Mouse (Mus musculus) kidney, postnatal 0 days (tissue): ENCODE measurements around the gene Gjb4. TPM values are rescaled to one million over a fixed set of nuclear protein-coding genes. Genes with fewer than 3 reads are reported as not detected.

Source experiments
- ATAC-seq: fragments of 200-750 bp; cut with Nextera tagmentation; replicated peaks from 2 replicates; pipeline ENCODE4 v1.8.0; 2017; ENCODE audit warnings: low read depth, moderate number of reproducible peaks, moderate TSS enrichment, moderate library complexity; ENCODE audit not compliant: low FRiP score
- DNase-seq: peaks from one replicate; pipeline ENCODE4 v3.0.0-alpha.2; 2016; ENCODE audit warnings: low spot score
- H3K27ac ChIP-seq: fragments of 300-500 bp; sonication (generic); 2 replicates; pipeline ENCODE4 v1.5.1; 2014; ENCODE audit warnings: mild to moderate bottlenecking
- H3K27me3 ChIP-seq: fragments of 300-500 bp; sonication (generic); 2 replicates; pipeline ENCODE4 v1.6.1; 2014; ENCODE audit warnings: low read length, mixed read lengths; ENCODE audit not compliant: insufficient read depth
- H3K36me3 ChIP-seq: fragments of 300-500 bp; sonication (generic); 2 replicates; pipeline ENCODE4 v1.6.1; 2014; ENCODE audit warnings: low read length, mixed read lengths; ENCODE audit not compliant: insufficient read depth
- H3K4me1 ChIP-seq: fragments of 300-500 bp; sonication (generic); replicated peaks from 2 replicates; pipeline ENCODE4 v1.6.1; 2014; ENCODE audit warnings: antibody characterized with exemption, low read length, mixed read lengths; ENCODE audit not compliant: insufficient read depth
- H3K4me2 ChIP-seq: fragments of 300-500 bp; sonication (generic); 2 replicates; pipeline ENCODE4 v1.6.1; 2014; ENCODE audit warnings: mild to moderate bottlenecking, low read length, moderate library complexity, mixed read lengths
- H3K4me3 ChIP-seq: fragments of 300-500 bp; sonication (generic); replicated peaks from 2 replicates; pipeline ENCODE4 v1.5.1; 2014; ENCODE audit warnings: low read depth, low read length
- H3K9ac ChIP-seq: fragments of 300-500 bp; sonication (generic); 2 replicates; pipeline ENCODE4 v1.6.1; 2014; ENCODE audit warnings: low read depth, low read length
- H3K9me3 ChIP-seq: fragments of 300-500 bp; sonication (generic); replicated peaks from 2 replicates; pipeline ENCODE4 v1.6.1; 2016; ENCODE audit warnings: low read length, inconsistent platforms, mixed read lengths
- CTCF ChIP-seq: IDR thresholded peaks from 2 replicates; pipeline ENCODE4 v1.5.1; 2016; ENCODE audit warnings: antibody characterized with exemption, low read depth, mild to moderate bottlenecking, moderate library complexity
- WGBS: fragments of 180-500 bp; shearing (Covaris S2); extraction: QIAGEN DNeasy Blood & Tissue Kit; methylation state at CpG from one replicate; pipeline ENCODE4 v1.1.7; 2014; 5-methylcytosine and 5-hydroxymethylcytosine counted together
- polyA plus RNA-seq: library from polyadenylated mRNA; unstranded; fragments of >200 nt; fragmentation: Nextera tagmentation; extraction: Ambion mirVana; gene quantifications from 2 replicates; pipeline ENCODE4 v1.2.1, GENCODE M21; 2015

Gene Gjb4
- polyA plus RNA-seq, 1 experiment from 2014 or later, result 1.2 TPM

GRCm38 (mm10) chr4:127327749-127328148, 26.1 kb downstream of the Gjb4 start:
- Histone ChIP-seq H3K27me3 (peaks cover 24% of the 10 kb centered on the region), H3K4me3 (no peak overlapping the region), H3K9ac (no peak overlapping the region), H3K36me3 (no peaks in the 10 kb centered on the region), H3K27ac (no peak overlapping the region), H3K4me2 (no peak overlapping the region), H3K4me1 (no peaks in the 10 kb centered on the region; the same call in 1 of the 2 replicates), H3K9me3 (no peaks in the 10 kb centered on the region)
- no peak for ATAC-seq
- WGBS, result 67% methylated on average over 6 of the region's 6 CpGs
- no peak for TF ChIP-seq CTCF
- DNase-seq, result no peak

GRCm38 (mm10) chr4:127327258-127327657, 26.6 kb downstream of the Gjb4 start:
- no peaks in the 10 kb centered on the region for H3K9me3 ChIP-seq
- ATAC-seq (no peak), DNase-seq (no peak)
- H3K9ac ChIP-seq, result no peak overlapping the region
- no peak overlapping the region for H3K4me3 ChIP-seq
- H3K36me3 ChIP-seq, result no peaks in the 10 kb centered on the region
- no peak for TF ChIP-seq CTCF
- H3K4me1 ChIP-seq, result no peaks in the 10 kb centered on the region; the same call in 1 of the 2 replicates
- no peak overlapping the region for H3K27ac ChIP-seq
- WGBS, result 52% methylated on average over 7 of the region's 7 CpGs
- peaks cover 24% of the 10 kb centered on the region for H3K27me3 ChIP-seq
- H3K4me2 ChIP-seq, result no peak overlapping the region

GRCm38 (mm10) chr4:127325276-127325675, 28.6 kb downstream of the Gjb4 start:
- DNase-seq, result no peak
- WGBS, result 81% methylated on average over 5 of the region's 5 CpGs

GRCm38 (mm10) chr4:127324759-127325158, 29.1 kb downstream of the Gjb4 start:
- H3K4me3 ChIP-seq, result no peak overlapping the region
- no peak overlapping the region for H3K4me2 ChIP-seq
- 8% methylated on average over 6 of the region's 6 CpGs for WGBS
- H3K27me3 ChIP-seq, result peaks cover 3% of the 10 kb centered on the region; the same call in 1 of the 2 replicates
- ATAC-seq (peak; percentile 40; the same call in 1 of the 2 replicates), DNase-seq (peak; percentile 89)
- H3K9me3 ChIP-seq, result no peaks in the 10 kb centered on the region
- no peaks in the 10 kb centered on the region for H3K4me1 ChIP-seq
- H3K36me3 ChIP-seq, result no peaks in the 10 kb centered on the region
- no peak overlapping the region for H3K27ac ChIP-seq
- TF ChIP-seq CTCF, result peak; percentile 93
- no peak overlapping the region for H3K9ac ChIP-seq

More at GRCm38 (mm10) chr4:127325276-127325675, 28.6 kb downstream of the Gjb4 start:
- Histone ChIP-seq H3K9ac (no peak overlapping the region), H3K9me3 (no peaks in the 10 kb centered on the region), H3K4me2 (no peak overlapping the region), H3K4me3 (no peak overlapping the region), H3K27me3 (peaks cover 8% of the 10 kb centered on the region), H3K4me1 (no peaks in the 10 kb centered on the region; the same call in 1 of the 2 replicates), H3K36me3 (no peaks in the 10 kb centered on the region), H3K27ac (no peak overlapping the region)
- no peak for TF ChIP-seq CTCF
- no peak for ATAC-seq

- TF ChIP-seq CTCF, result no peak
- no peaks in the 10 kb centered on the region for H3K4me1 ChIP-seq
- no peaks in the 10 kb centered on the region for H3K36me3 ChIP-seq
- H3K4me2 ChIP-seq, result no peak overlapping the region
- H3K4me3 ChIP-seq, result no peak overlapping the region
- H3K27ac ChIP-seq, result no peak overlapping the region
- H3K9me3 ChIP-seq, result no peaks in the 10 kb centered on the region
- H3K27me3 ChIP-seq, result peaks cover 3% of the 10 kb centered on the region; the same call in 1 of the 2 replicates
- DNase-seq, result no peak
- ATAC-seq, result no peak
- no peak overlapping the region for H3K9ac ChIP-seq
- 69% methylated on average over 10 of the region's 10 CpGs for WGBS
Measured at GRCm38 (mm10) chr4:127324296-127324695, 29.6 kb downstream of the Gjb4 start.

GRCm38 (mm10) chr4:127323651-127324050, 30.2 kb downstream of the Gjb4 start:
- 71% methylated on average over 3 of the region's 3 CpGs for WGBS
- Histone ChIP-seq H3K4me2 (no peak overlapping the region), H3K9me3 (no peaks in the 10 kb centered on the region), H3K27ac (no peak overlapping the region), H3K36me3 (no peaks in the 10 kb centered on the region), H3K9ac (no peak overlapping the region), H3K27me3 (peaks cover 3% of the 10 kb centered on the region; the same call in 1 of the 2 replicates), H3K4me1 (no peaks in the 10 kb centered on the region), H3K4me3 (no peak overlapping the region)
- no peak for DNase-seq
- TF ChIP-seq CTCF, result no peak
- no peak for ATAC-seq

- peak; percentile 95 for TF ChIP-seq CTCF
- Histone ChIP-seq H3K27ac (no peak overlapping the region), H3K36me3 (no peaks in the 10 kb centered on the region), H3K9ac (no peak overlapping the region), H3K4me1 (no peaks in the 10 kb centered on the region), H3K4me3 (no peak overlapping the region), H3K27me3 (no peaks in the 10 kb centered on the region), H3K9me3 (no peaks in the 10 kb centered on the region), H3K4me2 (no peak overlapping the region)
- DNase-seq (peak; percentile 82), ATAC-seq (0 out of 2 replicates have a peak, but pooled peaks have one; percentile 23)
- 5% methylated on average over 3 of the region's 3 CpGs for WGBS
Measured at GRCm38 (mm10) chr4:127319613-127320012, 34.3 kb downstream of the Gjb4 start.
